ENCODE assay signal across 16 mouse cellular contexts in genomic region chr4:106295696-106296095, GRCm38 (mm10).
"Had no signal": no experiment of that assay in that cellular context is flagged by ENCODE, and none has a peak within 500 bp of the region (broad histone marks: within the 10 kb centered on the region; RNA-seq: fewer than 3 reads in every experiment).

No protein-coding gene starts in this region.

- H3K4me3 ChIP-seq: kidney, embryonic 15.5 days; limb, embryonic 15.5 days; liver, embryonic 13.5 days; midbrain, embryonic 10.5 days; midbrain, embryonic 15.5 days; neural tube, embryonic 13.5 days had no signal

- H3K36me3 ChIP-seq: kidney, embryonic 15.5 days; limb, embryonic 15.5 days; liver, embryonic 13.5 days; midbrain, embryonic 10.5 days; midbrain, embryonic 15.5 days; neural tube, embryonic 13.5 days had no signal

- H3K9me3 ChIP-seq: kidney, embryonic 15.5 days; limb, embryonic 15.5 days; liver, embryonic 13.5 days; midbrain, embryonic 10.5 days; midbrain, embryonic 15.5 days; neural tube, embryonic 13.5 days had no signal

- ATAC-seq: midbrain, embryonic 15.5 days had no signal

- H3K27me3 ChIP-seq: kidney, embryonic 15.5 days; limb, embryonic 15.5 days; liver, embryonic 13.5 days; midbrain, embryonic 15.5 days; neural tube, embryonic 13.5 days had no signal

- H3K4me1 ChIP-seq: midbrain, embryonic 10.5 days; midbrain, embryonic 15.5 days; neural tube, embryonic 13.5 days had no signal

- H3K27ac ChIP-seq: kidney, embryonic 15.5 days; limb, embryonic 15.5 days; midbrain, embryonic 10.5 days; midbrain, embryonic 15.5 days; neural tube, embryonic 13.5 days had no signal

- DNase-seq: kidney, adult 18-20 months; kidney, postnatal 36 days; layer of hippocampus, adult 9-11 months; layer of hippocampus, postnatal 36 days; liver, embryonic 13.5 days; lung, adult 18-20 months; retina, postnatal 1 day; right cerebral cortex, postnatal 4 days; spleen, adult 18-20 months; thymus, adult 18-20 months; thymus, postnatal 25 days had no signal
